Mouse (Mus musculus): ENCODE measurements around the gene Fv1.

Gene Fv1

DNA sequence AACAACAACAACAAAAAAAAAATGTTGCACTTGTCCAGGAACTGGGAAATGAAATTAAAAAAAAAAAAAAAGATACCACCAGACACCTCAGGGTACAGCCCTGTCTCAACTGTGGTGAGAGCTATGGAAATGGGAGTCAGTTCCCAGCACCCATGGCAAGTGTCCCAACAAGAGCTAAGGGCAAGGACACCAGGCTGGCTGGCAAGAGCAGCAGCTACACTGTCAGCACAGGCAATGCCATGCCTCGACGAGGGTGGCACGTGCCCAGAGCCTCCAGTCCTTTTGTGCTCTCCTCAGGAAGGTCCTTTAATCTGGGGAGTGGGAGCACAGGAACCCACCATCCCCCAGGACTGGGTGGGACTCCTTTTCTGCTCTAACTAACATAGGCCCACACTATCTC lies 15.4 kb downstream of the Fv1 start:
- no peak for DNase-seq (ENCODE audit: extremely low read depth, low read depth, low spot score)

DNA sequence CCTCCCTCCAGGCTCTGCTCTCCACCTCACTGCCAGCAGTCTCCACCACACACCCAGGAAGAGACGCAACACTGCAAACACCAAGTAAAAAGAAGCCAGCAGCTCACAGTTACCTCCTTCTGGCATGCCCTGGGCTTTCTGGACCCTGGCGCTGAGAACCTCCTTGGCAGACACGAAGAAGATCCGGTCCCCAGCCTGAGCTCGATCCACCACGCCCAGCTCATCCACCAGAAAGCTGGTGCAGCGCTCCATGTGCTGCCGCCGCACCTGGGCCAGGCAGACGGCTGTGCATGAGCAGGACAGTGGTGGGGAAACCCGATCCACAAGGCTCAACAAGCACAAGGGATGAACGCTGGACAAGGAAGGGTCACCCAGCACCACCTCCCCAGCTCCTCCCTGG lies 17.4 kb downstream of the Fv1 start:
- DNase-seq (ENCODE audit: extremely low read depth, low read depth, low spot score), result no peak

DNA sequence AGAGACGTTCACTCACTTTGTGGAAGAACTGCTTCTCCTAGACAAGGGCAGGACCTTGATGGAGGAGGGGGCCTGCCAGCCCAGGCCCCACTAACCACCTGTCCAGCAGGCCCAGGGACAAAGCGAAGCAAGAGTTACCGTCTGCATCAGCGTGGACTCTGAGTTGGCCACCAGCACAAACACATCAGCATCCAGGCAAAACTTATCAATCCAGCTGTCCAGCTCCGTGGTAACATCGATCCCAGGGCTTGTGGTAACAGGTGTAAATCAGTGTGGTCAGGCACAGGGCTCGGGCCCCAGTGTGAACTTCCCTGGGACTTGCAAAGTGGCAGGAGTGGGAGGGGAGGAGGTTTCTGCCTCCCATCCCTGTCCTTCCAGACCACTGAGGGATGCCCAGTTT lies 18.5 kb downstream of the Fv1 start:
- DNase-seq (ENCODE audit: extremely low read depth, low read depth, low spot score), result no peak

DNA sequence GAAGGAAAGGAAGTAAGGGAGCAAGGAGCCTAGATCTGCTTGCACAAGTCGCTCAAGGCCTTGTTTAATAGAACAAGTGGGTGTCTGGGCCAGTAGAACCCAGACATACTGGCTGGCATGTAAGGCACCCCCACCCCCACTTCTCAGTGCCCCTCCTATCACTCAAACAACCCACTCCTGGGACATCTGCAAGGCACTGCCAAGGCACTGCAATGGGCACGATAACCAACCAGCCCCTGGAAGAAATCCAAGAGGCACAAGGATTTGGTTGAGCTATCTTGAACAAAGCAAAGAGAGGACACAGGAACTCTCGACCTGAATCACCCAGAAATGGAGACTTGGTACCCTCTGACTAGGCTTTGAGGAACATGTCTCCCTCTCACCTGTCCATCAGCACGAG lies 19.5 kb downstream of the Fv1 start:
- no peak for DNase-seq (ENCODE audit: extremely low read depth, low read depth, low spot score)

DNA sequence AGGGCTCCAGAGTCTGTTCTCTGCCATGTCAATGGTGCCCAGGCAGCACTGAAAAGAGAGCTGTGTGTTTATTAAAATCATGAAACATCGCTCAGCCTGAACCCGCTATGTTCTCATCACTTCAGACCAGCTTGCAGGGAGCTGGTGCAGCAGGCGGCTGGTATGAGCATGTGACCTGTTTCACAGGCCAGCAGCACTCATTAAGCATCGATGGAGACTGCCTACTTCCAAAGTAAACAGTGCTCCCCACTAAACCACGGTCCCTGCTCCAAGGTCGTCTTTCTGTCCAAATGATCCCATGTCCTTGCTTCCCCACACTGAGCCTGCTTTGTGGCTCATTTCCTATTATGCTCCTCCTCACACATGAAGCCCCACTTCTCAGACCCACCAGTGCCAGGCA lies 21.6 kb downstream of the Fv1 start:
- no peak for DNase-seq (ENCODE audit: extremely low read depth, low read depth, low spot score)

DNA sequence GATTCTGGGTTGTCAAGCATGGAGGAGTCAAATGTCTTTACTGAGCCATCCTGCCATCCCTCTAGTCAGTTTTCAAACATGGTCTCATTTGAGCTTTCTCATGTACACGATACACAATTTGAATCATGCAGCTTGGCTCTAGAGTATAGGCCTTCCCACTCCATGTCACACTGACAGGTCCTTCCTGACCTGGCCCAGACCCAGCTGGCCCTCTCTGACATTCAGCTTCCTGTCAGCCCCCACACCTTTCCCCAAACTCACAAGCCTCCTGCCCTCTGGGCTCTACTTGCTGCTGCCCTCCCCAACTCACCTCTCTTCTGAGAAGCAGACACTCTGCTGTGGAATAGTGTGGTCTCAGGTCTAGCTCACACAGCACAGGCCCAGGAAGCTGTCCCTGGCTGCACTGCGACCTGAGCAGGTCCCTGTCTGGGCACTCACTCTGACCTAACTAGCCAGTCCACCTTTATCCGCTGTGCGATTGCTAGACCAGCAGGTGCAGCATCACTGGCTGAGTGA lies 27.1 kb downstream of the Fv1 start:
- no peak for DNase-seq (ENCODE audit: extremely low read depth, low read depth, low spot score)

DNA sequence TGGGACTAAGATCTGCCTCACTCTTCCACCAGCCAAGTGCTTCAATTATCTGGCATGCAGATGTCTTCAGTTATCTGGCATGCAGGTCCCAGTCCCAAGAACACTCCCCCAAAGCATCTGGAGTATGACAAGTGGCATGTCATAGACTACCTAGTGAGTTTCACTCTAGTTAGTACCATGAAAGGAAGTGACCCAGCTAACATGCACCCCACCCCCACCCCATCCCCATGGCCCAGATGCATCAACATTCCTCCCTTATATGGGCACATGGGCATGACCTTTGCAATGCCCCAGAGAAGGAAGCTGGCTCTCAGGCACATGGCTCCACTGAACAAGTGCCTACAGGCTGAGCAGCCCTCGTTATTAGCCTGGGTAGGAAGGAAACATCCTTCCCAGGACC lies 27.6 kb downstream of the Fv1 start:
- no peak for DNase-seq (ENCODE audit: extremely low read depth, low read depth, low spot score)

DNA sequence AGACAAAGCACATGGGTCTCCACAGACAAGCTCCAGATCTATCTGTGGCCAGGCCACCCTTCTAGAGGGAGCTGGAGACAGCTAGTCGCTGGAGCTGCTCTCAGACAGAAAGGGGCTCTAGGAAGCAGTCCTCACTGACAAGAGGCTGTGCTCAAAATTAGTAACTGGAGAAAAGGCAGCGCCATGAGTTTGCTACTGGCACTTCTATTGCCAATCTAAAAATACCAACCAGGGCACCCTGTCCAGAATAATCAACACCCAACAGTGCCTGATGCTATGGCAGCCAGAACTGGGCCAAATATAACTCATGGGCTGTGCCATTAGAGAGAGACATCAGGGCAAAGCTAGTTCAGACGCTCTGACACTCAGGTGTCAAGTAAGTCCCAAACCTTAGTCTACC lies 28.6 kb downstream of the Fv1 start:
- DNase-seq (ENCODE audit: extremely low read depth, low read depth, low spot score), result no peak

DNA sequence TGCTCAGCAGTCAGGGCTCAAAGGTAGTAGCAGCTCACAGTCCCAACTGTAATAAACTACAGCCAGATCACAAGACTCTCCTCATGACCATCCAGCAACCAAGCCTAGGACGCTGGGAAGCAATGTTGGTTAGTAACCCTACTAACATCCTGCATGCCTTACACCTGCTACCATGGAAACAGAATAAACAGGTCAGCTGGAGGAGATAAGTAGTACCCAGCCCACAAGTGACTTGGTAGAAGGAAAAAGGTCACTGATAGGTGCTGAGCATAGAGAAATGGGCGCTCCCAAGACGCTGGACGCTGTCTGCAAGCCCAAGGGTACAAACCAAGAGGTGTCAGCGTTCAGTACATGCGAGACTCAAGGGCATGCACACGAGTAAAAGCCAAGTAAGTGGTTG lies 31.7 kb downstream of the Fv1 start:
- DNase-seq (ENCODE audit: extremely low read depth, low read depth, low spot score), result no peak

DNA sequence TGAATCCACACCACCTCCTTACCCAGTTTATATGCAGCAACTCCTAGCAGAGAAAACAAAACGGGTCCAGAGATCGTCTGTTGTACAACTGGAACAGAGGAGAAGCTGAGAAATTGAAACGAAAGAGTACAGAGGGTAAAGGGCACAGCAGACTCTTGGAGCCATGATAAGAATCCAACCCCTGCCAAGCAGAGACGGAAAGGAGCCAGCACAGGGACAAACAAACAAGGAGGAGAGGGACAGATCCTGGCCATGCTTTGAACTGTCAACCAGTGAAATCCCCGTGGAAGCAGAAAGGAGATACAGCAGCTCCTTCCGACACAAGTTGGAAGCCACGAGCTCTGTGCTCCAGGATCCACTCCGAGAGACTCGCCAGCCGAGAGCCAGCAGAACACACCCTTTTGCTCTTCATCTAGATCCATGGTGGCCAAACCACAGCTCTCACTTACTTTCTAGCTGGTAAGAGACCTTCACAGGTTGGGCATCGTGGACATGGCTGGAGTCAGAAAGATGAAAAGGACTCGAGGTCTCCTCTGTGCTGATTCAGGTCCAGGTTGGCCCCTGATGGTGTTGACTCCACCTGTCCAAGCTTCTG lies 34.2 kb downstream of the Fv1 start:
- no peak for DNase-seq (ENCODE audit: extremely low read depth, low read depth, low spot score)

DNA sequence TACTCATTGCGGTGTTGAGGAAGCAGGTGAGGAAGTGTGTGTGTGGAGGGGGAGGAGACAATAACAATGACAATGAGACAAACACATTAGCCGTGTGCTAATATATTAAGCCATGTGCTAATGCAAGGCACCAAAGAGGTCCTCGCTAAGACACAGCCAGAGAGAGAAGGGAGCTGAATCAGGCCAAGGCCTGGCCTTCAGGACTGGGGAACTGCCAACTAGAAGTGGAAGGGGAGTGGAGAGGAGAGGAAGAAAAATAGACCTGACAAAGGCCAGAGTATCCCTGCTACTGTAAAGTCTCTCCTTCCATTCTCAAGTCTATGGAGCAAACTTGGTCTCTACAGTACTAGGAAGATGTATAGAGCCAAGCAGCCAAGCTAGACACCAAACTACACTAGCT lies 34.8 kb downstream of the Fv1 start:
- peak; percentile 16 for DNase-seq (ENCODE audit: extremely low read depth, low read depth, low spot score)

DNA sequence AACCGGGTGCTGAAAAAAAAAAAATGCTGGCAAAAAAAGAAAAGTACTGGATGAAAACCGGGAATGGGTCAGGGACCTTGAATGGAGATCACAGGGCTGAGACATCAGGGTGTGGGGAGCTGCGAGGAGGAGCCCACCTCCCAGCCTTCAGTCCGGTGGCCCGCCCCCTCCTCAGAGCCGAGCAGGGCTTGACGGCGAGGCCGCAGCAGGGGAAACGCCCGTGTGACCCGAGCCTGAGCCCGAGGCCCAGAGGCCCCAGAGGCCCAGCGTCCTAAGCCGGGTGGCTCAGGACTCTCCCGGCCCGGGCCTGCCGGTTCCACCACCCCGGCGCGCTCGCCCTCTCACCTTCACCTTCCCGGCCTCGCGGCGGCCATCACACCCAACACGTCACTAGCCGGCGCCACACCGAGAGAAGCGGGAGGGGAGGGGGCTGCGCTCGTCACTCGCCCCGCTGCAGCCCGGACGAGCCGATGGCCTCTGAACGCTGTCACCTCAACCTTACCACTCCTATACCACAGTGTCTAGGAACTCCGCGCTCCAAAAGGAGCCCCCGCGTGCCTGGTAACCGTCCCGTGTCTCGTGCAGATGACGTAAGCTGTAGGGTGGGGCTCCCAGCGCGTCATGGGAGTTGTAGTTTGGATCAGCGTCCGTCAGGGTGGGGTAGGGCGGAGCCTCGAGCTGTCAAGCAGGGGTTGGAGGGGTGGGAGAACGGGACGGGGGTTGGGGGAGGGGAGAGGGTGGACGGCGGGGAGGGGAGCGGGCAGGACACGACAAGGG lies 35.7 kb downstream of the Fv1 start, which contains the start of gene Mfn2:
Gene Mfn2 (minus strand): TSS at position 392 of the 777 bp plus-strand sequence.
- DNase-seq (ENCODE audit: extremely low read depth, low read depth, low spot score), result peak; percentile 14

DNA sequence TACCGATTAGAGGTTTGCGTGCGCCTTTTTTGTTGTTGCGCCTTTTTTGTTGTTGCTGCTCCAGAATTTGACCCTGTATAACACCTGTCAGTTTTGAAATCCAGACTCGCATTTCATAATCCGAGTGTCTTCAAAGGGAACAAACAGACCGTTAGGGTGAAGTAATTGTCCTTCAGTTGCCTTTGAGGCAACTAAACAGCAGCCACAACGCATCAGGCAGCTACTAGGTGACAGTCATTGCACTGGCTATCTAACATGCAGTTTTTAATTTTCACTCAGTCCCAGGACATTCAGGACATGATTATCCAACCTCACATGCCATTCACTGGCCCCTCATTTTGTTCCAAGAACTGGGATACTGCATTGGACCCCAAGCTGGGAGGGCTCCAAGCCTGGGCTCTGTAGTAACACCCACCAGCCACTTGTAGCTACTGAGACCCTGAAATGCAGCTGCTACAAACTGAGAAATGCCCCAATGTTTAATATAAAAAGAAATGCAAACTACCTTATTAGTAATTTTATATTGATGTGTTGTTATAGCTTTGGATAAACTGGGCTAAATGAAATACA lies 36.4 kb downstream of the Fv1 start:
- peak; percentile 49 for DNase-seq (ENCODE audit: extremely low read depth, low read depth, low spot score)

DNA sequence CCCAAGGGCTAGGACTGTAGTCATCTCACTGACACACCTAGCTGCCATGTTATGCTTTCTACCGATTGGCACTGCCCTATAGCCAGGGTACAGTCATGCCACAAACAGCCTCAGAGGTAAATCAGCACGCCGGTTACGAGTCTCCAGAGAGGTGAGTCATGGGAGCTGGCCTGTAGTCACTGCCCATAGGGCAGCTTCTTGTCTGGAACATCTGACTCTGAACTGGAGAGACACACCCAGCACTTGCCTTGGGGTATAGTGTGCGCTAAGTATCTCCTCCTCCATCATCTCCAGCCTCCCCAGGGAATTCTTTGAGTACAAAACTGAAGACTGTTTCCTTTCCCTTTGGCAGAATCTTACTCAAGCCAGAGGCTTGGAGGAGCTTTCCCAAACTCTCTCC lies 37.5 kb downstream of the Fv1 start:
- peak; percentile 37 for DNase-seq (ENCODE audit: extremely low read depth, low read depth, low spot score)

DNA sequence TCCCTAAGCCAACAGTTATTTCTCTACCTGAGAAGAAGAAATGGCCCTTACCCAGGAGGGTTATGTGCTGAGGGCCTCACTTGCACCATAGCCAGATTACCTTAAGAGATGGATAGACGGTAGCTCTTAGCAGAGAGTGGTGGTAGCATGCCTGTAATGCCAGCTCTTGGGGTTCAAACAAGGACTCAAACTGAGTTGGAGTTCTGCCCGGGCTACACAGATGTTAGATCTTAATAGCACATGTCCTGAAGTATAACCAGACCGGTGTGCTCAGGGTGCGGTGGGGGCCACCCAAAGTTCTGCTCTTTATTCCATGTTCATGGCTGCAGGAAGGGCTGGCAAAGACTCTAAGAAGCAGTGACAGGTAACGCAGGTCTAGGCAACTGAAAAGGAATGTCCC lies 40.7 kb downstream of the Fv1 start:
- no peak for DNase-seq (ENCODE audit: extremely low read depth, low read depth, low spot score)

DNA sequence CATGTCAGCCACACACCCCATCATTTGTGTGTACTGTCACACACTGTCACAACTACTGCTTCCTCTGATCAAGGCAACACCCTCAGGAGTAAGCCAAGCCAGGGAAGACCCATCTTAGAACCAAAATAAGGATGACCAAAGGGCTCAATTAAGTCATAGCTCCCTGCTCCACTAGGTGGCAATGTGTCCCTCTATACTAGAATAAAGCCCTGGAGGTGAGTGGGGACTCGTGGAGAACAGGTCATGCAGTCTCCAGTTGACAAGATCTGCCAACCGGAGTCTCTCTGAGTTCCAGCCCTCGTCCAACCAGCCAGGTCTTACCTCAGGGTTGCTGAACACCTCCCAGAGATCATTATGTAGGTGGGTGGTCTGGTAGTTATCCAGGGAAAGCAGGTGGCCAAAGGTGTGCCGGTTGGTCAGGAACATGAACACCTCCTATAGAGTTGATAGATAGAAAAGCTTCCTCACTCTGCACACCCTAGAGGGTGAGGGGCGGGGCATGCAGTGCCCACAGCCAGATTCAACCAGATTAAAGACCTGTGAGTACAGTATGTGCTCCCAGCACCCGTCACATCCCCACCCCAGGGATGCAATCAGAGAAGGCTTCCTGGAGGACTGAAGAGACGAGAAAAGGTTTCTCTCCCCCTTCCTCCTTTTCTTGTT lies 49.8 kb downstream of the Fv1 start:
- DNase-seq (ENCODE audit: extremely low read depth, low read depth, low spot score), result no peak

Data from fat pad, adult 2 months (tissue).